Mouse (Mus musculus): ENCODE measurements around the gene Smdt1. TPM values are rescaled to one million over a fixed set of nuclear protein-coding genes. Genes with fewer than 3 reads are reported as not detected.

The Smdt1 gene
- polyA plus RNA-seq, 1 experiment from 2014 or later, result 277 TPM

DNA sequence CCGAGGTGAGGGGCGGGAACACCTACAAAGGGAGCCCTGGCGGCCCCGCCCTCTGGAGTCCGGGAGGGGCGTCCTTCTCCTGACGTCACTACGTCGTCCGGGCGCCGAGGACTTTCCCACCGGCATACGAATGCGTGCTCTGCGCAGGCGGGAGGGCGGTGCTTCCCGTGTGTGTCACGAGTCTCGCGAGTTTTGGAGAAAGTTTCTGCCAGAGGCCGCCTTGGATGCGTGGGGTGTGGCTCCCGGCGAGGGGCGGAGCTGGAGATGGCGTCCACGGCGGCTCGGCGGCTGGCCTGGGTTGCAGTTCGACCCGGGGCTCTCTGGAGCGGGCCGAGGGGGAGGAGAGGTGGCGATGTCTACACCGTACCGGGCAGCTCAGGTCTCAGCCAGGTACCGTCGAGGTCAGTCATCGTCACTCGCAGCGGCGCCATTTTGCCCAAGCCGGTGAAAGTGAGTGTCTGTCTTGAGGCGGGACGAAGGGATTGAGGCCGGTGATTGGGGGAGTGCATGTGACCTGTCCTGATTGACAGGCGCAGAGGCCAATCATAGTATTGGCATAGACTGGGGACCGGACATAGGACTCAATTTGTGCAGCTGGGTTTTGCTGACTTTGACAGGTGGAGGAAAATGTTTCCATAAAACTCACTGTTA is 7.2 kb downstream of the Smdt1 start:
- peaks cover 29% of the 10 kb centered on the region for H3K36me3 ChIP-seq
- peak overlapping the region; percentile 77 for H3K9ac ChIP-seq
- under 1% methylated on average over 51 of the region's 51 CpGs for WGBS
- ATAC-seq, result peak; percentile 97
- peak overlapping the region; percentile 66 for H3K4me2 ChIP-seq (replicated peaks)
- H3K27ac ChIP-seq, result peak overlapping the region; percentile 88
- H3K9me3 ChIP-seq, result no peaks in the 10 kb centered on the region
- H3K4me3 ChIP-seq (replicated peaks), result peak overlapping the region; percentile 74
- H3K27me3 ChIP-seq (replicated peaks), result no peaks in the 10 kb centered on the region
- H3K4me1 ChIP-seq (replicated peaks), result peaks cover 37% of the 10 kb centered on the region

DNA sequence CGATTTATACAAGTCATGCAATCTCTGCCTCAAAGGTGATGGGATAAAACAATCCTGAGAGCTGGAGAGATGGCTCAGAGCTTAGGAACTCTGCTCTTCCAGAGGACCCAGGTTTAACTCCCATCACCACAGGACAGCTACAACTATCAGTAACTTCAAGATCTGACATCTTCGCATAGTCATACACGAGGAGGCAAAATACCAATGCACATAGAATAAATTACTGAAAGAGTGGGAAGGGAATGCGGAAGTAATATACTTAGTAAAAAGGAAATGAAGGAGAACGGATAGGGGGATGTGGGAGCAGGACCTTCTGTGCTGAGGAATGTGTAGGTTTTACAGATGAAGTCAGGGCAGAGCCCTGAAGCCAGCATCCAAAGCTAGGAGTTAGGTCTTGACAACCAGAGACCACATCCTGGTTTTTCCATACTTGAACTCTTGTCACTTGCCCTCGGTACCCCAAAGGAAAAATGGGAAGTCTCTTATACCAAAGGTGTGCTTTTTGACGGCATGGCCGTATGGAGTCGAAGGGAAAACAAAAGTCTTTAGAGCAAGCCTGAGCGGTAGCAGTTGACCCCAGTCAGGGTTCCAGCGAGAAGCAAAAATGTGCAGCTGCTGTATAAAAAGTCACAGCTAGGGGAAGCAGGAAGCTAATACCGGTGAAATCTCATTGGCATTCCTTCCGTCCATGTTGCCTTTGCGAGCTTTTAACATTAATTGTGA is 8.0 kb downstream of the Smdt1 start:
- Histone ChIP-seq H3K36me3 (peaks cover 31% of the 10 kb centered on the region), H3K9me3 (no peaks in the 10 kb centered on the region), H3K4me2 (replicated peaks) (peak overlapping the region; percentile 66), H3K27ac (peak overlapping the region; percentile 88), H3K4me1 (replicated peaks) (peaks cover 31% of the 10 kb centered on the region), H3K4me3 (replicated peaks) (peak overlapping the region; percentile 74), H3K27me3 (replicated peaks) (no peaks in the 10 kb centered on the region), H3K9ac (peak overlapping the region; percentile 77)
- 45% methylated on average over 14 of the region's 14 CpGs for WGBS
- no peak for ATAC-seq

- peak overlapping the region; percentile 88 for H3K27ac ChIP-seq
- H3K27me3 ChIP-seq (replicated peaks), result no peaks in the 10 kb centered on the region
- H3K9ac ChIP-seq, result peak overlapping the region; percentile 77
These were observed 8.5 kb downstream of the Smdt1 start for GRCm38 (mm10) chr15:82347303-82347676.

GRCm38 (mm10) chr15:82347852-82348251 is 9.1 kb downstream of the Smdt1 start:
- no peaks in the 10 kb centered on the region for H3K27me3 ChIP-seq (replicated peaks)
- peaks cover 33% of the 10 kb centered on the region for H3K4me1 ChIP-seq (replicated peaks)
- no peak for ATAC-seq
- no peaks in the 10 kb centered on the region for H3K9me3 ChIP-seq
- H3K27ac ChIP-seq, result no peak overlapping the region
- H3K36me3 ChIP-seq, result peaks cover 31% of the 10 kb centered on the region
- no peak overlapping the region; the same call in 1 of the 2 replicates for H3K4me2 ChIP-seq (replicated peaks)
- no peak overlapping the region for H3K4me3 ChIP-seq (replicated peaks)
- WGBS, result 94% methylated on average over 12 of the region's 12 CpGs
- H3K9ac ChIP-seq, result no peak overlapping the region

More at GRCm38 (mm10) chr15:82347303-82347676, 8.5 kb downstream of the Smdt1 start:
- no peaks in the 10 kb centered on the region for H3K9me3 ChIP-seq
- peaks cover 29% of the 10 kb centered on the region for H3K4me1 ChIP-seq (replicated peaks)
- H3K4me3 ChIP-seq (replicated peaks), result peak overlapping the region; percentile 74
- H3K4me2 ChIP-seq (replicated peaks), result peak overlapping the region; percentile 66
- peaks cover 31% of the 10 kb centered on the region for H3K36me3 ChIP-seq
- ATAC-seq, result no peak
- WGBS, result 75% methylated on average over 4 of the region's 4 CpGs

GRCm38 (mm10) chr15:82348258-82348998 is 9.7 kb downstream of the Smdt1 start:
- no peak overlapping the region for H3K4me3 ChIP-seq (replicated peaks)
- no peaks in the 10 kb centered on the region for H3K9me3 ChIP-seq
- 82% methylated on average over 8 of the region's 8 CpGs for WGBS
- peaks cover 31% of the 10 kb centered on the region for H3K36me3 ChIP-seq
- no peak overlapping the region for H3K9ac ChIP-seq
- H3K4me1 ChIP-seq (replicated peaks), result peaks cover 38% of the 10 kb centered on the region
- no peak overlapping the region for H3K27ac ChIP-seq
- H3K27me3 ChIP-seq (replicated peaks), result no peaks in the 10 kb centered on the region
- no peak overlapping the region for H3K4me2 ChIP-seq (replicated peaks)
- ATAC-seq, result no peak

GRCm38 (mm10) chr15:82348999-82349341 is 10.2 kb downstream of the Smdt1 start:
- Histone ChIP-seq H3K27ac (no peak overlapping the region), H3K4me1 (replicated peaks) (peaks cover 34% of the 10 kb centered on the region), H3K9me3 (no peaks in the 10 kb centered on the region), H3K36me3 (peaks cover 31% of the 10 kb centered on the region), H3K4me2 (replicated peaks) (no peak overlapping the region), H3K9ac (no peak overlapping the region), H3K27me3 (replicated peaks) (no peaks in the 10 kb centered on the region), H3K4me3 (replicated peaks) (no peak overlapping the region)
- 73% methylated on average over 2 of the region's 2 CpGs for WGBS
- ATAC-seq, result no peak

DNA sequence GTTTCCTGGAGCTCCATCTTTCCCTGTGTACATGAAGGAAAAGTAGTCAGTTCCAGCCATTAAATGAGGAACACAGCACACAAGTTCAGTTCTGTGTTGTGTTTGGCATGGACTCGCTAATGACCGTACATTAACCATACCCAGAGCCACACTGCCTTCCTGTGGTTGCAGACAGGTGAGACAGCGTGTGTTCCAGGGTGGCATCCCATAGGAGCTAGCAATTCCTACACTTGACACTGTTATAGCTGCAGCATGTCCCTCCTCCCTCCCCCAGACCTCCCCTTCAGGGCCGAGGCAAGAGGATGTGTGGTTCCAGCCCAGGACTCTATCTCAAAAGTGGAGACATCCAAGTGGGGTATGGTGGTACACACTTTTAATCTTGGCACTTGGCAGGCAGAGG is 11.6 kb downstream of the Smdt1 start:
- no peak overlapping the region for H3K4me3 ChIP-seq (replicated peaks)
- H3K27ac ChIP-seq, result 0 out of 2 replicates have a peak overlapping the region, but pooled peaks have one; percentile 6
- peaks cover 31% of the 10 kb centered on the region for H3K36me3 ChIP-seq
- 63% methylated on average over 4 of the region's 4 CpGs for WGBS
- 0 out of 2 replicates have a peak overlapping the region, but pooled peaks have one; percentile 7 for H3K4me2 ChIP-seq (replicated peaks)
- no peaks in the 10 kb centered on the region for H3K27me3 ChIP-seq (replicated peaks)
- ATAC-seq, result no peak
- peaks cover 37% of the 10 kb centered on the region for H3K4me1 ChIP-seq (replicated peaks)
- no peaks in the 10 kb centered on the region for H3K9me3 ChIP-seq
- H3K9ac ChIP-seq, result no peak overlapping the region

DNA sequence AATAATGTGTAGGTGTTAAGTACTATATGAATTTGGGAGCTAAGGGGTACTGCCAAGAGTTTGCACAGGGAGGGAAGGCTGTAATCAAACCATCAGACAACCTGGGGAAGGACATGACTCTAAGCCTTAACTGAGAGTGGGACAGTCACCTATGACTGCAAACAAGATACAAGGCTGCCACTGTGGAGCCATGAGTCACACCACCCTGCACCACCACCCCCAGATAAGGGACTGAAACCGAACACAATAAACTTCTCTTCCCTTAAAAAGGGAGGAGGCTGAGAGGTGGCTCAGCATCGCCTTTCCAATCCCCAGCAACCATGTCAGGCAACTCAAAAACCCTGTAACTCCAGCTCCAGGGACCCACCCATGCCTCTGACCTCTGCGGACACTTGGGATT is 12.7 kb downstream of the Smdt1 start:
- no peaks in the 10 kb centered on the region for H3K27me3 ChIP-seq (replicated peaks)
- 0 out of 2 replicates have a peak overlapping the region, but pooled peaks have one; percentile 25 for H3K27ac ChIP-seq
- H3K36me3 ChIP-seq, result peaks cover 31% of the 10 kb centered on the region
- no peaks in the 10 kb centered on the region for H3K9me3 ChIP-seq
- no peak overlapping the region for H3K4me3 ChIP-seq (replicated peaks)
- no peak overlapping the region for H3K9ac ChIP-seq
- H3K4me1 ChIP-seq (replicated peaks), result peaks cover 37% of the 10 kb centered on the region
- peak; percentile 15; the same call in 1 of the 2 replicates for ATAC-seq
- H3K4me2 ChIP-seq (replicated peaks), result peak overlapping the region; percentile 75; the same call in 1 of the 2 replicates
- WGBS, result 63% methylated on average over 3 of the region's 3 CpGs

- H3K4me2 ChIP-seq (replicated peaks), result peak overlapping the region; percentile 75
- peak overlapping the region; percentile 97 for H3K9ac ChIP-seq
- H3K36me3 ChIP-seq, result peaks cover 26% of the 10 kb centered on the region
- no peak for ATAC-seq
- peaks cover 24% of the 10 kb centered on the region; the same call in 1 of the 2 replicates for H3K4me1 ChIP-seq (replicated peaks)
- H3K9me3 ChIP-seq, result no peaks in the 10 kb centered on the region
- no peaks in the 10 kb centered on the region for H3K27me3 ChIP-seq (replicated peaks)
- peak overlapping the region; percentile 80 for H3K4me3 ChIP-seq (replicated peaks)
- H3K27ac ChIP-seq, result peak overlapping the region; percentile 75
- 18% methylated on average over 14 of the region's 14 CpGs for WGBS
These were observed 14.5 kb downstream of the Smdt1 start for GRCm38 (mm10) chr15:82353078-82353744.

DNA sequence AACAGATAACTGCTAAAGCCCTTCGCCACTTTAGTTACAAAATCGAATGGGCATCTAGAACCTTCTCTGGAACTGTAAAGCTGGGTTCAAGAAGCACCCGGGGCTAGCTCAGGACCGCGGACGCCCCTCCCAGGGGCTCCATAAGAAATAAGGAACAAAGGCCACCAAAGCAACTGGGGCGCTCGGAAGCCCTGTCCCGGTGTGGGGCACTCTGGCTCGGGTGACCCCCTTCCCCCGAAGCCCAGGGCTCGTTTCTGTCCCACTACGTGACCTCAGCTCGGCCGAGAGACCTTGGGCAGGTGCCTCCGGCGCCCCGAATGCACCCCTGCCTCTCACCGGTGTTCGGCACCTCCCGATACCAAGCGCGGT is 15.0 kb downstream of the Smdt1 start:
- H3K36me3 ChIP-seq, result peaks cover 20% of the 10 kb centered on the region
- H3K27me3 ChIP-seq (replicated peaks), result no peaks in the 10 kb centered on the region
- no peaks in the 10 kb centered on the region for H3K9me3 ChIP-seq
- ATAC-seq, result peak; percentile 49
- WGBS, result under 1% methylated on average over 23 of the region's 23 CpGs
- peak overlapping the region; percentile 75 for H3K27ac ChIP-seq
- H3K4me3 ChIP-seq (replicated peaks), result peak overlapping the region; percentile 80
- peak overlapping the region; percentile 97 for H3K9ac ChIP-seq
- peak overlapping the region; percentile 75 for H3K4me2 ChIP-seq (replicated peaks)
- peaks cover 27% of the 10 kb centered on the region for H3K4me1 ChIP-seq (replicated peaks)

DNA sequence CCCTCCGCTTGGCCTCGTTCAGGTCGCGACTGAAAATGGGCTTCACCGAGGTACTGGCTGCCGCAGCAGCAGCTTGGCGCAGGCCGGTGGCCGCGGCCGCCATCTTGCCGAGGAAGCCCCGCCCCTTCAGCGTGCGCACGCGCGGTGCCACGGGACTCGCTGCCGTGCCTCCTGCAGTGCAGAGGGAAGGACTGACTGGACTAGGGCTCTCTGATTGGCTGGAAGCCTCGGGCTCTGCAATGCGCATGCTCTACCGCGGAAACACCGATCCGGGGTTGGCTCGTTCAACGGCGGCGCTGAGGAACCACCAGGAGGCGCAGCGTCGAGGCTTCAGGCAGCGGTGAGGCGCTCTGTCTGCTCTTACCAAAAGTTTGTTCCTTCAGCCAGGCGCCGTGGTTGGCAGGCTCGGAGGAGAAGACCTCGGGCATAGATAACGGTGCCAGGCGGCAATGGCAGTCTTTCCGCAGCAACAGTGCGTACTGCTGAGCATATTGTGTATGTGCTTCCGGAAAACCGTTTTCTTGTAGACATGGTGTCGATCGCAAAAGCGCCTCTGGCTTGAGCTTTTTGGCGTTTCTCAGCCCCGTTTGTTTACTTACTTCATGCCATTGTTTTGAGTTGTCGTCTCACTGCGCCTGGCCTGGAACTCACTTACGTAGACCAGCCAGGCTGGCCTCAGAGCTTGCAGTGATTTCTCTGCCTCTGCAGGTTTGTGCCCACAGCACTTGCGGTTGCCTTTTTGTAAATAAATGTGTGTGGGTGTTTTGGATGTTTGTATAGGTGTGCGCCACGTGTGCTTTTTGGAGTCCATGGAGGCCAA is 15.6 kb downstream of the Smdt1 start, which contains the start of gene Ndufa6:
Gene Ndufa6 (minus strand): TSS at position 197 of the 820 bp plus-strand sequence.
- H3K27me3 ChIP-seq (replicated peaks), result no peaks in the 10 kb centered on the region
- peaks cover 16% of the 10 kb centered on the region for H3K36me3 ChIP-seq
- 1% methylated on average over 57 of the region's 57 CpGs for WGBS
- H3K27ac ChIP-seq, result peak within 1 kb of the TSS; percentile 86
- peak; percentile 98 for ATAC-seq
- H3K4me1 ChIP-seq (replicated peaks), result peaks cover 28% of the 10 kb centered on the region
- no peaks in the 10 kb centered on the region for H3K9me3 ChIP-seq
- H3K4me2 ChIP-seq (replicated peaks), result peak within 1 kb of the TSS; percentile 75
- H3K9ac ChIP-seq, result peak within 1 kb of the TSS; percentile 97
- H3K4me3 ChIP-seq (replicated peaks), result peak within 1 kb of the TSS; percentile 80

Data from intestine, embryonic 15.5 days (tissue).